Mouse (Mus musculus) cortical plate, adult 2 months (tissue): ENCODE results near the gene Ctse. TPM values are rescaled to one million over a fixed set of nuclear protein-coding genes. Genes with fewer than 3 reads are reported as not detected.

Experiments used
- H3K27ac ChIP-seq: fragments of 200-500 bp; 2 replicates; pipeline ENCODE4 v1.5.1; 2012; ENCODE audit warnings: low read length, control low read depth, inconsistent platforms; ENCODE audit not compliant: insufficient read depth
- H3K4me1 ChIP-seq: fragments of 200-500 bp; 2 replicates; pipeline ENCODE4 v1.6.1; 2011; ENCODE audit warnings: low read length; ENCODE audit not compliant: control insufficient read depth, insufficient read depth
- H3K4me3 ChIP-seq: fragments of 200-500 bp; 2 replicates; pipeline ENCODE4 v1.5.1; 2011; ENCODE audit warnings: mild to moderate bottlenecking, low read length, control low read depth; ENCODE audit not compliant: insufficient read depth
- CTCF ChIP-seq: fragments of 200-500 bp; IDR thresholded peaks from 2 replicates; pipeline ENCODE4 v1.5.1; 2011; ENCODE audit warnings: mild to moderate bottlenecking, control low read depth, low read length; ENCODE audit not compliant: insufficient read depth; ENCODE audit errors: extremely low read depth
- POLR2A ChIP-seq: fragments of 200-500 bp; IDR thresholded peaks from 2 replicates; pipeline ENCODE4 v1.6.1; 2011; ENCODE audit warnings: mild to moderate bottlenecking, low read length, control low read depth; ENCODE audit not compliant: insufficient read depth; ENCODE audit errors: extremely low read depth
- polyA plus RNA-seq: library from polyadenylated mRNA; depleted of rRNA; stranded (reverse); fragments of >200 nt; gene quantifications from 2 replicates; pipeline ENCODE4 v1.2.3, GENCODE M21; 2012

Ctse gene
- polyA plus RNA-seq, 1 experiment: not detected

DNA sequence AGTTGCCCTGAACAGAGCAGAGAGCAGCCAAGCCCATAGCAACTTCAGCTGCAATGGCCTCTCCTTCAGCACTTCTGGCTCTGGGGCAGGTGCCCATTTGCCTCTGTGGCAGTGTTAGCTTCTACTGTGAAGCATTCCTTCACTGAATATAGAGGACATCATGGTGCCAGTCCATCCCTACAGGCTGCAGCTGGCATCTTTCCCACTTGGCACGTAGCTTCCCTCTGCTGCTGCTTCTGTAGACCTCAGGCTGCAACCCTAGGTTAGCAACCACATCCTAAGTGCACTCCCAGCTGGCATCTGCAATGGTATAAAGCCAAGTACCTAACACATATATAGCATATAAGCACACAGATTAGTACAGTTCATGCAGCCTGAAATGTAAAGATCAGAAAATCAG is 27.8 kb downstream of the Ctse start:
- no peaks in the 10 kb centered on the region for H3K4me1 ChIP-seq
- no peak for TF ChIP-seq POLR2A
- TF ChIP-seq CTCF: no peak

DNA sequence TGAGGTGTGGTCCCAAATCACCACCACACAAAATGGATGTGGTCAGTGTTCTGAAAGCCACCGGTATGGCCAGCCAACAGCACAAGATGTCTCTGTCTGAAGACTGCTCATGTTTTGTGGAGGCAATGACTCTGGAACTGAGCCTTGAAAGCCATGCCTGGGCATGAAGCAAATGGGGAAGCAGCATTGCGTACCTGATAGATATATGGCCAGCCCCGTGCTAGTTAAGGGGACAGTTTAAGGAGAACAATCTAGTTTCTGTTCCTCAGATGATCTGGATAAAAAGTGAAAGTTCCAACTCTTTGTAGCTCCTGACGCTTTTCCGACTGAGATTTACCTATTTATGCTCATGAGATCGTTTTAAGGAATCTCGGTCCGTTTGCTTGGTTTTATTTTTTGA is 33.0 kb downstream of the Ctse start:
- Histone ChIP-seq H3K4me1 (no peaks in the 10 kb centered on the region), H3K4me3 (no peak overlapping the region), H3K27ac (no peak overlapping the region)
- TF ChIP-seq POLR2A (no peak), CTCF (no peak)

More for the DNA sequence above, 27.8 kb downstream of the Ctse start:
- Histone ChIP-seq H3K27ac (no peak overlapping the region), H3K4me3 (no peak overlapping the region)

DNA sequence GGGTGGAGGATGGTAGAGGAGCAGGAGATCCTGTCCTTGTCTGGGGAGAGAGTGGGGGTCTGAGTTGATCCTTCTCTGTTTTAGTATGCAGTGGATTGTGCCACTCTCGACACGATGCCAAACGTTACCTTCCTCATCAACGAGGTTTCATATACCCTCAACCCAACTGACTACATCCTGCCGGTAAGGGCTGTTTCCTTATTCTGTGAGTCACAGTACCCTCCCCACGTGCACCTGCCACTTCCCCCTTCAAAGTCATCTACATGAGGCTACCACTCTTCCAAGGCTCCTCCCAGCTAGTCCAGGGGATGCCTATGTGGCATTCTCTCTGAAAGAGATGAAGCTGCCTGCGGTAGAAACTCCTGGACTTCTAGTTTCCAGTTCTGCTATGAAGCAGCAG is 34.3 kb downstream of the Ctse start:
- Histone ChIP-seq H3K27ac (no peak overlapping the region), H3K4me1 (no peaks in the 10 kb centered on the region), H3K4me3 (no peak overlapping the region)
- TF ChIP-seq POLR2A: no peak
- no peak for TF ChIP-seq CTCF

DNA sequence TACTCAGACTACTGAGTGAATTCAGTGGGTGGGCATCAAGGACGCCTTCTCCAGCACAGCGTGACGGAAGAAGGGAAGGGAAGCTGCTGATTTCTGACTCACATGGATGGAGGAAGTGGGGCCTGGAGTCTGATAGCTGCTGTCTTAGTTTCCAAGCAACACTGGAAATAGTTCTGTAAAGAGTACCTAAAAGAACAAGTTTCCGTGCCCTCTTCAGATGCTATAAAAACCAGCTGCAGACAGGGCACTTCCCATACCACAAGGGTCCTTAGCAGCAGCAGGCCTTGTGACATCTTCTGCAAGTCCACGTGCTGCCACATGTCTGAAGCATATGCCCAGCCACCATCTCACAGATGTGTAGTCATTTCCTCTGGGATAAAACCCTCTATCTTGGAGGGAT is 41.5 kb downstream of the Ctse start:
- TF ChIP-seq CTCF: no peak
- TF ChIP-seq POLR2A: no peak
- Histone ChIP-seq H3K27ac (no peak overlapping the region), H3K4me3 (no peak overlapping the region), H3K4me1 (no peaks in the 10 kb centered on the region)

DNA sequence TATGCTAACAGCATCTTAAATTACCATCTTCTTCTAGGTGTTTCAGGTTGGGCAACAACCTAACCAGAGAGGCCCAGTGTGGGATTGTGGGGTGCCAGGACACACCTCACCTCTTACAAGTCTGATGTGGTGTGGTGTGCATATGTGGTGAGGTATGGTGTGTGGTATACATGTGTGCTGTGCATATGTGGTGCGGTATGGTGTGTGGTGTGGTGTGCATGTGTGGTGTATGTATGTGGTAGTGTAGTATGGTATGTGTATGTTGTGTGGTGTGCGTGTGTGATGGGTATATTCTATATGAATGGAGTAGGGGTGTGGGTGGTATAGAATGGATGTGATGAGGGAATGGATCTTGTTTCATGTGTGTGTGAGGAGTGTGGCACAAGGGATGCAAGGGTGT is 49.6 kb downstream of the Ctse start:
- Histone ChIP-seq H3K4me3 (no peak overlapping the region), H3K4me1 (peaks cover 2% of the 10 kb centered on the region; the same call in 1 of the 2 replicates), H3K27ac (no peak overlapping the region)
- no peak for TF ChIP-seq POLR2A
- no peak for TF ChIP-seq CTCF

DNA sequence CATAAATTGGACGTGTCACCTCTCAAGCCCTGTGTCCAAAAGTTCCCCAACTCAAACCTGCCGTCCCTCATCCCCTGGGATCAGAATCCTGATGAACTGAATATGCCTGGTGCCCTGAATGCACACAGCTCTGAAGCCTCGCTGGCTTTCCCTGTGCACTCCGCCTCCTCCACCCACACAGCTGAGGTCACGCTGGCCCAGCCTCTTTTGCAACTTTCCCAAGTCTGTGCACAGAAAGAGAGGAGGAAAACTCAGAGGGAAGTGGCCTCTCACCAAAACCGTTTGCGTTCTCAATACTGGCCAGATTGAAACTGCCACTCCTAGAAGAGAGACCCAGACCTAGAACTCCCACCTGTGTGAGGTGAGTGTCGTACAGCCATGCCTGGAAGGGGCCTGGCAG is 50.4 kb downstream of the Ctse start, which contains the start of gene Rab7b:
Gene Rab7b (plus strand): TSS at position 221 of the 400 bp plus-strand sequence.
- H3K4me3 ChIP-seq: no peak within 1 kb of the TSS
- H3K4me1 ChIP-seq: peaks cover 2% of the 10 kb centered on the region; the same call in 1 of the 2 replicates
- no peak within 1 kb of the TSS for H3K27ac ChIP-seq
- no peak for TF ChIP-seq POLR2A
- no peak for TF ChIP-seq CTCF

DNA sequence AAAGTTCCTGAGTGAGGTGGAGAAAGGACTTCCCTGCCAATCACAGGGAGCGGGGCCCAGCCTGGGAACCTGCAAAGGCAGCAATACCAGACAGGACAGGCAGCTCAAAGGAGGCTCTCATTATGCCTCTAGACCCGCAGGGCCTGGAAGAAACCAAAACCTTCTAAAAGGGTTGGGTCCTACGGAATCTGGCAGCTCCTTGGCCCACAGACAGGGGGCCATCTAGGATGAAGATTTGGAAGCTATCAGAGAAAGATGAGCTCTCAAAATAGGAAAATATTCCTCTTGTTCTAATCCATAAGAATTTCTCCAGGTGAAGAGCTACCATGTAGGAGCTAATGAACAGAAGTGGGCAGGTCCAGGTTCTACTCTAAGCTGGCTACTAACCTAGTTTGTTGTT is 50.9 kb downstream of the Ctse start:
- TF ChIP-seq CTCF (no peak), POLR2A (no peak)
- no peak overlapping the region for H3K27ac ChIP-seq
- peaks cover 2% of the 10 kb centered on the region; the same call in 1 of the 2 replicates for H3K4me1 ChIP-seq
- H3K4me3 ChIP-seq: no peak overlapping the region

DNA sequence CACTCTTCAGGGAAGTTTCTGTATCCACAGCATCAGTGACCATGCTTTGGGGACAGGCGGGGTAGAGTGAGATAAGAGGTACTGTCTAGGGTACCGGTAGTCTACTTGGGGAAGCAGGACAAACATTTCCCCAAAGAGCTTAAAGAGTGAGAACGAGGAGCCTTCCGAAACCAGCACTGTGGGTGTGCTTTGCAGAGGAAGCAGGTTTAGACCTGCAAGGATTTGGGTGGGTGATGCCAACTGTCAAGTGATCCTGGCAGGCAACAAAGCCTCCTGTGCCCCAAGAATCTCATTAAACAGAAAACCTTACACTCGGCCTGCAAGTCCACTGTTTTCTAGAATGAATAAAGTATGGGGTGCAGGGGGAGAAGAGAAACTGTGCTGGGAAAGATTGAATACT is 51.8 kb downstream of the Ctse start:
- Histone ChIP-seq H3K27ac (no peak overlapping the region), H3K4me1 (peaks cover 2% of the 10 kb centered on the region; the same call in 1 of the 2 replicates), H3K4me3 (no peak overlapping the region)
- no peak for TF ChIP-seq POLR2A
- TF ChIP-seq CTCF: no peak

DNA sequence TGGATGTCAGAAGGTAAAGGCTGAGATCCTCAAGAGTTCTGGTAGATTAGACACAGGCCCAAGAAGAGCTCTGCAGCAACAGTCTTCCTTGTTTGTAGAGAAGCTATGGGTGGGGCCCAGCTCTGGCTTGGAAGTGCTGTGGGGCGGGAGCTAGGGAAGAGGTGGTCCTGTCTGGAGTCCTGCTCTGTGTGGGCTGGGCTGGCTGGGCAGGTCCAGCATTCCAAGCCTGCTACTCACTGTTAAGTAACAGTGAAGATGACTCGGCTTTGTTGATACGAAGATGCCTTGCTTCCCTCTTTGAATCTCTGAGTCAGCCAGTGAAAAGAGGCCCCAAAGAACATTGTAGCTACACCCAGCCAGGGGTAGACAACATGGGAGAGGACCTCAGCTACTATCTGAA is 52.3 kb downstream of the Ctse start:
- no peak overlapping the region for H3K27ac ChIP-seq
- TF ChIP-seq POLR2A: no peak
- TF ChIP-seq CTCF: no peak
- H3K4me1 ChIP-seq: peaks cover 2% of the 10 kb centered on the region; the same call in 1 of the 2 replicates
- H3K4me3 ChIP-seq: no peak overlapping the region

DNA sequence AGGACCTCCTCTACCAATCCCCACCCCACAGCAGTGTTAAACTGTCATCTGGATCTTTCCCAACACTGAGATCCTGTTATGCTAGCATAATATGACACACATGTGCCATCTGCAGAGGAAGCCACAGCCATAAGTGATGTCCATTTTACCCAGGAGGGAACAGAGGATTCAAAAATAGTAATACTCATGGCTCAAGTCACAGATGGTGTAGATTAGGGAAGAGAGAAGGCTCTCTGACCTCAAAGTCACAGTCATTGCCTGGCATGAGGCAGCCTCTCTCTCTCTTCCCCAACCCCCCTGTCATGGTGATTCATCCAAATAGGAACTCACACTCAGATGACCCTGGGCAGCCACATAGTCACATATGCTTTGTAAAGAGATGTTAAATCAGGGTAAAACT is 53.2 kb downstream of the Ctse start:
- no peak overlapping the region for H3K27ac ChIP-seq
- TF ChIP-seq POLR2A: no peak
- TF ChIP-seq CTCF: no peak
- H3K4me1 ChIP-seq: peaks cover 2% of the 10 kb centered on the region; the same call in 1 of the 2 replicates
- no peak overlapping the region for H3K4me3 ChIP-seq

DNA sequence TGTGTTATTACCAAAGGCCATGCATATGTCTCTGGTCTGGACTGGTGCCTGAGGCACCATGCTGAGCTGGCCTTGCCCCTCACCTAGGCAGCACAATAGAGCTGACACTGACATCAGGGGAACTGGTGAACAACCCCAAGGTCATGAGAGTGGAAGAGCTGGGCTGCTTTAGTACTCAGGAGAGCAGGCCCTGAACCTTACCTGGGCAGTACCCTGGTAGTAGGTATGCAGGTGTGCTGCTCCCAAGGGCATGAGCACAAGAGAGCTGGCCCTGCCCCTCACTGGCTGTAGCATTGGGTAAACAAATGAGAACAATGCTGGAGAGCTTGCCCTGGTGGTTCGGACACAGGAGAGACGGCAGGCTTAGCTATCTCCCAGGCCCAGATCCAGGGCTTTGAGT is 57.2 kb downstream of the Ctse start:
- Histone ChIP-seq H3K27ac (no peak overlapping the region), H3K4me1 (no peaks in the 10 kb centered on the region), H3K4me3 (no peak overlapping the region)
- TF ChIP-seq CTCF (no peak), POLR2A (no peak)
